Mouse (Mus musculus): ENCODE data around the gene Sat2. TPM values are rescaled to one million over a fixed set of nuclear protein-coding genes. Genes with fewer than 3 reads are reported as not detected.

Gene Sat2
- polyA plus RNA-seq, 1 experiment from 2014 or later, result 18.1 TPM

DNA sequence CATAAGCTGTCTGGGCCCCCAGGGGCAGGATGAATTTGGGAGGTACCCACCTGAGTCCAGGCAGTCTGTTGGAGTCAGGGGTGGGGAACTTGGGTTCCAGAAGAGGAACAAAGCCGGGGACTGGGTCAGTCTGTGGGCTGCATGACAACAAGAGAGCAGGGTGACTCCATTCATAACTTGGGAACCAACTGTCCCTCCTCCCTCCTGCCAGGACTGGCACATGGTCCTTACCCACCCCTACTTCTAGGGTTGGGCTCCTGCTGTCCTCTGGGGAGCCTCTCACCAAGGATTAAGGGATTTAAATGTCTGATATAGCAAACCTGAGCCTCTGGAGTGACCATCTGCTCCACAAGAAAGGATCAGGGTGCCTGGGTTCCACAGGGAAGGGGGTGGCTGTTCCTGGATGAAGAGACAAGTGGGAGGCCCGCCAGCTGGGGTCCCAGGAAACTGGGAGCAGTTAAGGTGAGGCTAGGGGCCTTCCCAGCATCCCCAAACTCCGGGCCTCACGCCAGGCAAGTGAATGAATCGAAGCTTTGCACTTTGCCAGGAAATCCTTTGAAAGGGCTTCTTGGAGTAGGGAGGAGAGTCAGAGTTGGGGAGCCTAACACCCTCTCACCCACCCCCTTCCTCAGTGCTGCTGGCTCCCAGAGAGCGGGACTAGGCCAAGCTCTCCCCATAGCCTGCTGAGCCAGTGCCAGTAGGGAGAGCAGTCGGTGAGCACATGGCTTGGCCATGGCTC, 29.8 kb upstream of the Sat2 start:
- no peak overlapping the region; the same call in 1 of the 2 replicates for H3K9ac ChIP-seq (ENCODE audit: low read length)
- H3K36me3 ChIP-seq (ENCODE audit: control insufficient read depth, insufficient read depth, low read length), result peaks cover 8% of the 10 kb centered on the region; the same call in 1 of the 2 replicates
- 73% methylated on average over 7 of the region's 7 CpGs for WGBS
- H3K4me1 ChIP-seq (ENCODE audit: control insufficient read depth, insufficient read depth, low read length), result no peaks in the 10 kb centered on the region
- H3K4me2 ChIP-seq (ENCODE audit: low read depth, low read length), result no peak overlapping the region
- no peak overlapping the region for H3K4me3 ChIP-seq (replicated peaks; ENCODE audit: low read length)
- H3K27me3 ChIP-seq (ENCODE audit: control insufficient read depth, insufficient read depth, low read length), result no peaks in the 10 kb centered on the region
- no peak for ATAC-seq (ENCODE audit: insufficient read depth, low FRiP score)
- H3K27ac ChIP-seq (ENCODE audit: low read length), result no peak overlapping the region
- H3K9me3 ChIP-seq (replicated peaks; ENCODE audit: control insufficient read depth, low read length), result no peaks in the 10 kb centered on the region

DNA sequence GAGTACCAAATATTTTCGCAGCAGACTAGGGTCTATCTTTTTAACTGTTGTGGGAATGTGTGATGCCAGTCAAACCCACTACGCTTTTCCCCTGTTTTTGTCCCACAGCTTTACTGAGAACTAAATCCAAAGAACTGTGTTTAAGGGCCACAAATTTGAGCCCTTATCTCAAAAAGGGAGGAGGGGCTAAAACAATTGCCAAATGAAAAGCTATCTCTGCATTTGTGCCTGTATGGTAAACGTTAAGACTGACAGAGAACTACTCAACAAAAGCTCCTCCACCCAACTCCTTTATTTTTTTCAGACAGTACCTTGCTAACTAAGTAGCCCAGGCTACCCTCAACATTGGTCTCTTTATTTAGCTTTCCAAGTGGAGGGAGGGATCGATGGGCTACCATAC, 29.0 kb upstream of the Sat2 start:
- no peak overlapping the region for H3K4me3 ChIP-seq (replicated peaks; ENCODE audit: low read length)
- no peak for ATAC-seq (ENCODE audit: insufficient read depth, low FRiP score)
- no peaks in the 10 kb centered on the region for H3K27me3 ChIP-seq (ENCODE audit: control insufficient read depth, insufficient read depth, low read length)
- H3K9me3 ChIP-seq (replicated peaks; ENCODE audit: control insufficient read depth, low read length), result no peaks in the 10 kb centered on the region
- no peaks in the 10 kb centered on the region for H3K4me1 ChIP-seq (ENCODE audit: control insufficient read depth, insufficient read depth, low read length)
- 82% methylated on average over 4 of the region's 4 CpGs for WGBS
- H3K4me2 ChIP-seq (ENCODE audit: low read depth, low read length), result no peak overlapping the region
- no peak overlapping the region for H3K27ac ChIP-seq (ENCODE audit: low read length)
- H3K9ac ChIP-seq (ENCODE audit: low read length), result no peak overlapping the region
- peaks cover 8% of the 10 kb centered on the region; the same call in 1 of the 2 replicates for H3K36me3 ChIP-seq (ENCODE audit: control insufficient read depth, insufficient read depth, low read length)

GRCm38 (mm10) chr11:69594853-69595252, 27.0 kb upstream of the Sat2 start:
- 93% methylated on average over 6 of the region's 6 CpGs for WGBS
- no peaks in the 10 kb centered on the region for H3K27me3 ChIP-seq (ENCODE audit: control insufficient read depth, insufficient read depth, low read length)
- peaks cover 3% of the 10 kb centered on the region; the same call in 1 of the 2 replicates for H3K4me1 ChIP-seq (ENCODE audit: control insufficient read depth, insufficient read depth, low read length)
- H3K36me3 ChIP-seq (ENCODE audit: control insufficient read depth, insufficient read depth, low read length), result peaks cover 3% of the 10 kb centered on the region; the same call in 1 of the 2 replicates
- ATAC-seq (ENCODE audit: insufficient read depth, low FRiP score), result no peak
- H3K4me3 ChIP-seq (replicated peaks; ENCODE audit: low read length), result no peak overlapping the region
- H3K4me2 ChIP-seq (ENCODE audit: low read depth, low read length), result no peak overlapping the region
- no peaks in the 10 kb centered on the region for H3K9me3 ChIP-seq (replicated peaks; ENCODE audit: control insufficient read depth, low read length)
- no peak overlapping the region for H3K9ac ChIP-seq (ENCODE audit: low read length)
- no peak overlapping the region for H3K27ac ChIP-seq (ENCODE audit: low read length)

DNA sequence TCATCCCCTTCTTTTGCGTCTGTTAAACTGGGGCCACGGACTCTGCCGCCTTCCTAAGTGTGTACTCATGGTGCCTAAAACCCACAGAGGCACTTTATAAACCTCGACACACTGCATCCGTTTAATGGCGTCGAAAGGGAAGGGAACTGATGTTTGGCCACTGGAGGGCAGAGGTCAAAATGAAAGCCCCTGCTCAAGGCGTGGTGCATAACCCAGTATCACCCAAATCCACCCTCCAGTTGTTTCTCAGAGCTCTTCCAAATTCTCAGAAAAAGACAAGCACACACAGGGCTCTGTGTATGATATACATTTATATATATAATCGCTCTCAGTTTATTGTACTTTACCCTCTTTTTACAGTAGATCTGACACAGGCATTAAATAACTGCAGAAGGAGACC, 22.4 kb upstream of the Sat2 start:
- H3K36me3 ChIP-seq (ENCODE audit: control insufficient read depth, insufficient read depth, low read length), result no peaks in the 10 kb centered on the region
- H3K27ac ChIP-seq (ENCODE audit: low read length), result no peak overlapping the region
- H3K4me3 ChIP-seq (replicated peaks; ENCODE audit: low read length), result no peak overlapping the region
- no peak for ATAC-seq (ENCODE audit: insufficient read depth, low FRiP score)
- peak overlapping the region; percentile 20; the same call in 1 of the 2 replicates for H3K4me2 ChIP-seq (ENCODE audit: low read depth, low read length)
- H3K27me3 ChIP-seq (ENCODE audit: control insufficient read depth, insufficient read depth, low read length), result peaks cover 4% of the 10 kb centered on the region; the same call in 1 of the 2 replicates
- peaks cover 29% of the 10 kb centered on the region for H3K4me1 ChIP-seq (ENCODE audit: control insufficient read depth, insufficient read depth, low read length)
- H3K9ac ChIP-seq (ENCODE audit: low read length), result no peak overlapping the region
- 11% methylated on average over 9 of the region's 9 CpGs for WGBS
- no peaks in the 10 kb centered on the region for H3K9me3 ChIP-seq (replicated peaks; ENCODE audit: control insufficient read depth, low read length)

DNA sequence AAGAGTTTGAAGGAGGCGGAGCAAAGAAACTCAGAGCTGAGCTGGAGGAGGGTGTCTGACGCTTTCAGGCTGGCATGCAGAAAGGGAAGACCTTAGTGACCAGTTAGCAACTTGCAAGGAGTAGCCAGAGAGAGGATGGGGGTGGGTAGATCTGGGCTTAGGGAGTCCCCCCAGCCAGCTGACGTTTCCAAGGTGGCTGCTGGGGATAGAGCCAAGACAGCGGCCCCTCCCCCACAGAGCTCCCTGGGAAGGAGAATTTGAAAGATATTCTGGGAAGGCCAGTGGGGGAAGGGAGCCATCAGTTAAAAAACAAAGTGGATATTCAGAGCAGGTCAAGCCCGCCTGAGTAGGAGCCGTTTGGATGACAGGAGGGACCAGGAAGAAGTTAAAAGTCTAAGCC, 21.7 kb upstream of the Sat2 start:
- Histone ChIP-seq H3K9ac (ENCODE audit: low read length) (no peak overlapping the region), H3K36me3 (ENCODE audit: control insufficient read depth, insufficient read depth, low read length) (no peaks in the 10 kb centered on the region), H3K27ac (ENCODE audit: low read length) (peak overlapping the region; percentile 54), H3K27me3 (ENCODE audit: control insufficient read depth, insufficient read depth, low read length) (peaks cover 5% of the 10 kb centered on the region; the same call in 1 of the 2 replicates), H3K9me3 (replicated peaks; ENCODE audit: control insufficient read depth, low read length) (no peaks in the 10 kb centered on the region), H3K4me1 (ENCODE audit: control insufficient read depth, insufficient read depth, low read length) (peaks cover 34% of the 10 kb centered on the region), H3K4me2 (ENCODE audit: low read depth, low read length) (peak overlapping the region; percentile 20; the same call in 1 of the 2 replicates), H3K4me3 (replicated peaks; ENCODE audit: low read length) (no peak overlapping the region)
- WGBS, result 14% methylated on average over 6 of the region's 6 CpGs
- peak; percentile 67; the same call in 1 of the 2 replicates for ATAC-seq (ENCODE audit: insufficient read depth, low FRiP score)

- H3K4me3 ChIP-seq (replicated peaks; ENCODE audit: low read length), result no peak overlapping the region
- peaks cover 5% of the 10 kb centered on the region; the same call in 1 of the 2 replicates for H3K27me3 ChIP-seq (ENCODE audit: control insufficient read depth, insufficient read depth, low read length)
- H3K4me1 ChIP-seq (ENCODE audit: control insufficient read depth, insufficient read depth, low read length), result peaks cover 41% of the 10 kb centered on the region
- no peak overlapping the region for H3K4me2 ChIP-seq (ENCODE audit: low read depth, low read length)
- H3K36me3 ChIP-seq (ENCODE audit: control insufficient read depth, insufficient read depth, low read length), result no peaks in the 10 kb centered on the region
- no peaks in the 10 kb centered on the region for H3K9me3 ChIP-seq (replicated peaks; ENCODE audit: control insufficient read depth, low read length)
- H3K9ac ChIP-seq (ENCODE audit: low read length), result no peak overlapping the region
- no peak overlapping the region for H3K27ac ChIP-seq (ENCODE audit: low read length)
- 51% methylated on average over 3 of the region's 3 CpGs for WGBS
- ATAC-seq (ENCODE audit: insufficient read depth, low FRiP score), result no peak
Observed at GRCm38 (mm10) chr11:69601768-69602167, 20.1 kb upstream of the Sat2 start.

DNA sequence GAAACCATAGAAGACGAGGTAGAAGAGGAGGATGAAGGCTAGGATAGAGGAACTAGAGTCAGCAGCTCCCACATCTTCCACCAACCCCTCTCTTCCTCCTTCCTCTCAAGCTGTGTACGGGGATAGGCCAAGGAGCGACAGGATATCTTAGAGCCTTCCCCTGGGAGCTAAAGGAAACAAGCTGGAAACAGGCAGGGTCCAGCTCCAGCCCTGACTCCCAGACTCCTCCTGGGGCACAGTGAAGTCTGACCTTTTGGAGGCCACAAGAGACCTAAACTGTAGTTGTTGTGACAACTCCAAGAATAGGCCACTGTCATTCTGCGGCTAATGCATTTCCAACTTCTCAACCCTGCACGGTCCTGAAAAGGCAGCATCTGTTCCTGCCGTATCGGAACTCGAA, 18.3 kb upstream of the Sat2 start:
- WGBS, result 79% methylated on average over 8 of the region's 8 CpGs
- Histone ChIP-seq H3K9me3 (replicated peaks; ENCODE audit: control insufficient read depth, low read length) (no peaks in the 10 kb centered on the region), H3K9ac (ENCODE audit: low read length) (no peak overlapping the region), H3K27ac (ENCODE audit: low read length) (no peak overlapping the region), H3K4me1 (ENCODE audit: control insufficient read depth, insufficient read depth, low read length) (peaks cover 41% of the 10 kb centered on the region), H3K36me3 (ENCODE audit: control insufficient read depth, insufficient read depth, low read length) (no peaks in the 10 kb centered on the region), H3K27me3 (ENCODE audit: control insufficient read depth, insufficient read depth, low read length) (peaks cover 5% of the 10 kb centered on the region; the same call in 1 of the 2 replicates), H3K4me3 (replicated peaks; ENCODE audit: low read length) (no peak overlapping the region), H3K4me2 (ENCODE audit: low read depth, low read length) (no peak overlapping the region)
- ATAC-seq (ENCODE audit: insufficient read depth, low FRiP score), result no peak

- no peak for ATAC-seq (ENCODE audit: insufficient read depth, low FRiP score)
- WGBS, result 53% methylated on average over 3 of the region's 3 CpGs
- peak overlapping the region; percentile 70 for H3K9ac ChIP-seq (ENCODE audit: low read length)
Observed at GRCm38 (mm10) chr11:69604347-69604746, 17.5 kb upstream of the Sat2 start.

More at GRCm38 (mm10) chr11:69604347-69604746, 17.5 kb upstream of the Sat2 start:
- peak overlapping the region; percentile 93 for H3K4me2 ChIP-seq (ENCODE audit: low read depth, low read length)
- peaks cover 41% of the 10 kb centered on the region for H3K4me1 ChIP-seq (ENCODE audit: control insufficient read depth, insufficient read depth, low read length)
- no peaks in the 10 kb centered on the region for H3K36me3 ChIP-seq (ENCODE audit: control insufficient read depth, insufficient read depth, low read length)
- H3K27me3 ChIP-seq (ENCODE audit: control insufficient read depth, insufficient read depth, low read length), result peaks cover 5% of the 10 kb centered on the region; the same call in 1 of the 2 replicates
- peak overlapping the region; percentile 58 for H3K4me3 ChIP-seq (replicated peaks; ENCODE audit: low read length)
- no peak overlapping the region for H3K27ac ChIP-seq (ENCODE audit: low read length)
- no peaks in the 10 kb centered on the region for H3K9me3 ChIP-seq (replicated peaks; ENCODE audit: control insufficient read depth, low read length)

All from stomach, embryonic 16.5 days (tissue).